Mouse (Mus musculus): ENCODE results near the gene Phyhipl.

- no peak for TF ChIP-seq ZC3H11A (IDR thresholded peaks at IDR 0.05; ENCODE audit: low read depth, low read length)
- TF ChIP-seq POLR2A (IDR thresholded peaks at IDR 0.05; ENCODE audit: low read depth, low read length): no peak
- TF ChIP-seq CTCF (conservative IDR thresholded peaks at IDR 0.05 in 1 of 2, IDR thresholded peaks at IDR 0.05 in 1 of 2; ENCODE audit: low read depth in 2 of 2, low read length in 2 of 2): no peak
- TF ChIP-seq E2F4 (IDR thresholded peaks at IDR 0.05; ENCODE audit: insufficient replicate concordance, low read depth, low read length): no peak
- TF ChIP-seq MEF2A (IDR thresholded peaks at IDR 0.05; ENCODE audit: borderline replicate concordance, low read depth, low read length): no peak
- TF ChIP-seq ELF1 (IDR thresholded peaks at IDR 0.05; ENCODE audit: low read depth, low read length): no peak
- TF ChIP-seq BHLHE40 (IDR thresholded peaks at IDR 0.05; ENCODE audit: low read depth, low read length): no peak
- TF ChIP-seq ZMIZ1 (IDR thresholded peaks at IDR 0.05; ENCODE audit: low read depth, low read length): no peak
- TF ChIP-seq USF1 (IDR thresholded peaks at IDR 0.05; ENCODE audit: low read depth, low read length): no peak
- no peak for TF ChIP-seq SIN3A (IDR thresholded peaks at IDR 0.05; ENCODE audit: low read length)
These were observed 122.4 kb downstream of the Phyhipl start for GRCm38 (mm10) chr10:70533301-70533781.

All from CH12.LX (cell line).